ENCODE assay signal across 8 mouse cellular contexts in genomic region chr10:61877787-61878186, GRCm38 (mm10).
DNase-seq lines count a peak whose midpoint lies in the region; ATAC-seq lines count a peak whose summit lies in the region.

No protein-coding gene starts in this region.

- no peaks in the 10 kb centered on the region for H3K9me3 ChIP-seq in hindbrain, embryonic 16.5 days (ENCODE audit: control insufficient read depth, low read length)

- no peaks in the 10 kb centered on the region for H3K27me3 ChIP-seq in hindbrain, embryonic 16.5 days (replicated peaks; ENCODE audit: control insufficient read depth, insufficient read depth, low read length)

- no peak overlapping the region for H3K4me2 ChIP-seq in hindbrain, embryonic 16.5 days (ENCODE audit: low read length)

- ATAC-seq in hindbrain, embryonic 16.5 days: peak; percentile 69
- peak; percentile 67; the same call in 1 of the 2 replicates for ATAC-seq in megakaryocyte, adult 5-6 weeks (ENCODE audit: poor library complexity, severe bottlenecking)
- ATAC-seq in monocyte, adult 5-6 weeks (replicated peaks; ENCODE audit: insufficient number of reproducible peaks, low FRiP score, low TSS enrichment, poor library complexity, severe bottlenecking): no peak

- H3K36me3 ChIP-seq in hindbrain, embryonic 16.5 days (ENCODE audit: control insufficient read depth, insufficient read depth, low read length): no peaks in the 10 kb centered on the region

- H3K27ac ChIP-seq in hindbrain, embryonic 16.5 days (ENCODE audit: low read depth, low read length): no peak overlapping the region

- 6% methylated on average over 6 of the region's 6 CpGs for WGBS in hindbrain, embryonic 16.5 days

- H3K9ac ChIP-seq in hindbrain, embryonic 16.5 days (ENCODE audit: low read depth, low read length): no peak overlapping the region

- peak; percentile 4 for DNase-seq in T-cell, adult 2 months (ENCODE audit: low spot score)
- DNase-seq in cerebellum, postnatal 10 days: peak; percentile 92 to 95
- peak; percentile 16 to 40 for DNase-seq in frontal cortex, postnatal 14 days (ENCODE audit: low spot score in 2 of 2)
- DNase-seq in layer of hippocampus, postnatal 36 days: peak; percentile 44 to 49
- peak; percentile 39 for DNase-seq in skeletal muscle tissue, adult 2 months (ENCODE audit: low read depth, low spot score)

- no peak overlapping the region for H3K4me3 ChIP-seq in hindbrain, embryonic 16.5 days (ENCODE audit: low read length)

- H3K4me1 ChIP-seq in hindbrain, embryonic 16.5 days (ENCODE audit: control insufficient read depth, insufficient read depth, low read depth, low read length): no peaks in the 10 kb centered on the region

Comparison
In these comparisons a context has a peak if more than half of its experiments do, and no peak if none do; other contexts are left out.
1. DNase-seq: peak in every context shown above with its lines; median percentile 94 in cerebellum, postnatal 10 days; 46 in layer of hippocampus, postnatal 36 days; 39 in skeletal muscle tissue, adult 2 months; 28 in frontal cortex, postnatal 14 days; 4 in T-cell, adult 2 months.